Mouse (Mus musculus) stomach, postnatal 0 days (tissue): ENCODE measurements at regions not wholly inside any gene's neighbourhood (a gene's known extent, or its start where the extent isn't known, plus 50 kb on each side); places are given as distances from the start of the nearest gene placed in this dataset.

Source experiments
- ATAC-seq: fragments of 200-750 bp; cut with Nextera tagmentation; 2 replicates; pipeline ENCODE4 v1.8.0; 2017; ENCODE audit not compliant: low FRiP score, low TSS enrichment
- DNase-seq: peaks from one replicate; pipeline ENCODE4 v3.0.0-alpha.2; 2016; ENCODE audit warnings: low spot score
- H3K27ac ChIP-seq: fragments of 300-500 bp; sonication (generic); replicated peaks from 2 replicates; pipeline ENCODE4 v1.5.1; 2014; ENCODE audit warnings: mild to moderate bottlenecking, control low read depth
- H3K27me3 ChIP-seq: fragments of 300-500 bp; sonication (generic); 2 replicates; pipeline ENCODE4 v1.6.1; 2014; ENCODE audit warnings: low read length; ENCODE audit not compliant: control insufficient read depth, insufficient read depth
- H3K36me3 ChIP-seq: fragments of 300-500 bp; sonication (generic); 2 replicates; pipeline ENCODE4 v1.6.1; 2014; ENCODE audit warnings: low read length, mixed read lengths; ENCODE audit not compliant: control insufficient read depth, insufficient read depth
- H3K4me1 ChIP-seq: fragments of 300-500 bp; sonication (generic); replicated peaks from 2 replicates; pipeline ENCODE4 v1.6.1; 2014; ENCODE audit warnings: antibody characterized with exemption; ENCODE audit not compliant: control insufficient read depth, insufficient read depth
- H3K4me2 ChIP-seq: fragments of 300-500 bp; sonication (generic); replicated peaks from 2 replicates; pipeline ENCODE4 v1.6.1; 2014; ENCODE audit warnings: low read depth, mild to moderate bottlenecking, control low read depth, moderate library complexity
- H3K4me3 ChIP-seq: fragments of 300-500 bp; sonication (generic); 2 replicates; pipeline ENCODE4 v1.5.1; 2014; ENCODE audit warnings: low read depth, low read length, control low read depth
- H3K9ac ChIP-seq: fragments of 300-500 bp; sonication (generic); 2 replicates; pipeline ENCODE4 v1.6.1; 2014; ENCODE audit warnings: mild to moderate bottlenecking, low read length, control low read depth, mixed read lengths
- H3K9me3 ChIP-seq: fragments of 300-500 bp; sonication (generic); 2 replicates; pipeline ENCODE4 v1.6.1; 2016; ENCODE audit warnings: low read length; ENCODE audit not compliant: control insufficient read depth
- CTCF ChIP-seq: IDR thresholded peaks from 2 replicates; pipeline ENCODE4 v1.5.1; 2016; ENCODE audit warnings: antibody characterized with exemption, low read depth, mild to moderate bottlenecking, moderate library complexity
- EP300 ChIP-seq: optimal IDR thresholded peaks from 2 replicates; pipeline ENCODE3; 2016; ENCODE audit warnings: antibody characterized with exemption
- WGBS: fragments of 180-500 bp; shearing (Covaris S2); extraction: QIAGEN DNeasy Blood & Tissue Kit; methylation state at CpG from one replicate; pipeline ENCODE4 v1.1.7; 2014; 5-methylcytosine and 5-hydroxymethylcytosine counted together

GRCm38 (mm10) chr6:143393543-143394207 lies 226.7 kb downstream of the Etnk1 start:
- 43% methylated on average over 10 of the region's 10 CpGs for WGBS
- H3K27me3 ChIP-seq, result no peaks in the 10 kb centered on the region
- TF ChIP-seq CTCF, result no peak
- TF ChIP-seq EP300, result no peak
- H3K4me2 ChIP-seq, result no peak overlapping the region
- no peaks in the 10 kb centered on the region for H3K36me3 ChIP-seq
- H3K9ac ChIP-seq, result no peak overlapping the region
- no peak overlapping the region for H3K27ac ChIP-seq
- DNase-seq (no peak), ATAC-seq (no peak)
- H3K4me1 ChIP-seq, result no peaks in the 10 kb centered on the region
- H3K9me3 ChIP-seq, result no peaks in the 10 kb centered on the region
- H3K4me3 ChIP-seq, result no peak overlapping the region

- TF ChIP-seq CTCF (no peak), EP300 (no peak)
- Histone ChIP-seq H3K4me3 (no peak overlapping the region), H3K36me3 (no peaks in the 10 kb centered on the region), H3K4me1 (no peaks in the 10 kb centered on the region), H3K27me3 (no peaks in the 10 kb centered on the region), H3K9me3 (no peaks in the 10 kb centered on the region), H3K4me2 (no peak overlapping the region), H3K27ac (no peak overlapping the region), H3K9ac (no peak overlapping the region)
- no peak for ATAC-seq
- WGBS, result 82% methylated on average over 15 of the region's 15 CpGs
- no peak for DNase-seq
These were observed 227.4 kb downstream of the Etnk1 start for GRCm38 (mm10) chr6:143394377-143394776.

DNA sequence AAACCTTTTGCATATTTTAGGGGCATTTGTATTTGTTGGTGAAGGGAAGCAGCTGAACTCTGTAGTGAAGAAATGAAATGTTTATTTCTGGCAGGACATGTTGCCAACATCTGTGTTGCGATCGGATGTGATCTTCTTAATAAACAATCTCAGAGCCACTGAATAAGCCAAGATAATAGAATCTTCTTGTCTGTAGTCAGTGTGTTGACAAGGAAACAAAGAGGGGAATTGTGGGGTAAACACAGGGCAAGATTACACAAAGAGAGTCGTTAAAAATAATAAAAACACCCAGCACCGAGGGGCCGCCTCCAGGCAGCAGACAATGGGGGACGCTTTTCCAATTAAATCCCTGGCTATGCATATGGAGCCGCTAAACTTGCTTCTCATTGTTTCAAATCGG lies 234.4 kb downstream of the Etnk1 start:
- no peak for TF ChIP-seq EP300
- H3K36me3 ChIP-seq, result no peaks in the 10 kb centered on the region
- H3K27ac ChIP-seq, result no peak overlapping the region
- no peak overlapping the region for H3K4me2 ChIP-seq
- no peaks in the 10 kb centered on the region for H3K9me3 ChIP-seq
- H3K9ac ChIP-seq, result no peak overlapping the region
- no peaks in the 10 kb centered on the region for H3K27me3 ChIP-seq
- 45% methylated on average over 8 of the region's 8 CpGs for WGBS
- H3K4me3 ChIP-seq, result no peak overlapping the region
- DNase-seq (no peak), ATAC-seq (no peak)
- no peaks in the 10 kb centered on the region for H3K4me1 ChIP-seq

DNA sequence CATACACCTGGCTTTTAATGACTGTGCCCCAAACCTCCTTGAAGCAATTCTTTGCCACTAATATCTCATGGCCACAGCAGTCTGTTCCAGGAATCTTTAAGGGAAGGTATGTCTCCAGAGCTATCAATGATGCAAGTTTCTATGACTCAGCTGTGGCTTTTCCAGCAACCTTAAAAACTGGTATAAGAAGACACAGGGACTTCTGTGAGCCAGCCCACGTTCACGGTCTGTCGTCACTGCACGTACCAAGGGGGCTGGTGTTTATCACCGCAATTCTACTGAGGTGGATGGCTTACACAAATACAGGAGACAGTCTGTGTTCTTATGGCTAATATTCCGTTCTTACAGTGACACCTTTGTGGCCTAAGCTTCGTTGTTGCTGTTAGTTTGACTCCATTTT lies 234.9 kb downstream of the Etnk1 start:
- ATAC-seq (no peak), DNase-seq (no peak)
- H3K27ac ChIP-seq, result no peak overlapping the region
- no peak overlapping the region for H3K4me2 ChIP-seq
- no peak overlapping the region for H3K4me3 ChIP-seq
- 89% methylated on average over 7 of the region's 7 CpGs for WGBS
- TF ChIP-seq CTCF (no peak), EP300 (no peak)
- no peak overlapping the region for H3K9ac ChIP-seq
- no peaks in the 10 kb centered on the region for H3K36me3 ChIP-seq
- H3K9me3 ChIP-seq, result no peaks in the 10 kb centered on the region
- H3K27me3 ChIP-seq, result no peaks in the 10 kb centered on the region
- H3K4me1 ChIP-seq, result no peaks in the 10 kb centered on the region

- H3K9ac ChIP-seq, result no peak overlapping the region
- no peak overlapping the region for H3K4me3 ChIP-seq
- H3K27ac ChIP-seq, result no peak overlapping the region
- no peaks in the 10 kb centered on the region for H3K36me3 ChIP-seq
- TF ChIP-seq CTCF (no peak), EP300 (no peak)
- no peaks in the 10 kb centered on the region for H3K4me1 ChIP-seq
- ATAC-seq (no peak), DNase-seq (no peak)
- 78% methylated on average over 7 of the region's 7 CpGs for WGBS
- no peak overlapping the region for H3K4me2 ChIP-seq
- H3K27me3 ChIP-seq, result no peaks in the 10 kb centered on the region
- no peaks in the 10 kb centered on the region for H3K9me3 ChIP-seq
These were observed 235.7 kb downstream of the Etnk1 start for GRCm38 (mm10) chr6:143402766-143403165.

DNA sequence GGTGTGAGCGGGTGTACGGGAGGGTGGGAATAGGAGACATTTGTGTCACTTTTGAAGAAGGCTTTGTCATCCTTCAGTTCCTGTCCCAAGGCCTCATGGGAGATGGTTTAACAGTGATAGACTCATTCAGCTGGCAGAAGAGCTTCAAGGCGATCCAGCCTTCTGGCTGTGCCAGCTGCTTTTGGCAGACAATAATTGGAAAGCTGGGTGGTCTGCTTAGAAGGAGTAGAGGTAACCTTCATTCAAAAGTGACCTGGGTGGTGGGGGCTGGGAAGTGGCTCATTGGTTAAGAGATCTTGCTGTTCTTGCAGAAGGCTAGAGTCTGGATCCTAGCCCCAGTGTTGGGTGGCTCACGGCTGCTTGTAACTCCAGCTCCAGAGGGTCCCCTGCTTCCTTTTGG lies 237.5 kb downstream of the Etnk1 start:
- no peak overlapping the region for H3K4me3 ChIP-seq
- no peak overlapping the region for H3K27ac ChIP-seq
- TF ChIP-seq CTCF (no peak), EP300 (no peak)
- ATAC-seq, result no peak
- DNase-seq, result no peak
- H3K4me1 ChIP-seq, result no peaks in the 10 kb centered on the region
- H3K4me2 ChIP-seq, result no peak overlapping the region
- H3K36me3 ChIP-seq, result no peaks in the 10 kb centered on the region
- H3K27me3 ChIP-seq, result no peaks in the 10 kb centered on the region
- WGBS, result 87% methylated on average over 4 of the region's 4 CpGs
- H3K9ac ChIP-seq, result no peak overlapping the region
- no peaks in the 10 kb centered on the region for H3K9me3 ChIP-seq
